Mouse (Mus musculus): ENCODE measurements around the gene Sdf4.

Sdf4 gene

DNA sequence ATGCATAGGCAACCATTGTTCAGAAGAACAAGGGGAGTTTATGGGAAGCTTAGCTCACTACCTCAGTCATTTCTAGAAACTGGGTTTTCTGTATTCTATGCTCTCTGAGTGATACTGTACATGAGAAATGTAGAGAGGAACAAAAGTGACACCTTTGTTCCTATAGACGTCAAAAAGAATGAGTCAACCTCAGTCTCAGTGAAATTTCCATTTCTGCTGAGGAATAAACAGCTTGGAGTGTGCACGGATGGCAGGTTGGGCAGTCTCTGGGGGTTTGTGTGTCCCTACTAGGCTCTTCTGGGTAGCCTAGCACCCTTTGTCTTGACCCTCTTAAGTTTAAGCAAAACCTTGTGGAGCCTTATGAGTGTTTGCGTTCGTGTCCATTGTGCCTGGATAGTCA is 15.7 kb downstream of the Sdf4 start:
- no peak for DNase-seq

DNA sequence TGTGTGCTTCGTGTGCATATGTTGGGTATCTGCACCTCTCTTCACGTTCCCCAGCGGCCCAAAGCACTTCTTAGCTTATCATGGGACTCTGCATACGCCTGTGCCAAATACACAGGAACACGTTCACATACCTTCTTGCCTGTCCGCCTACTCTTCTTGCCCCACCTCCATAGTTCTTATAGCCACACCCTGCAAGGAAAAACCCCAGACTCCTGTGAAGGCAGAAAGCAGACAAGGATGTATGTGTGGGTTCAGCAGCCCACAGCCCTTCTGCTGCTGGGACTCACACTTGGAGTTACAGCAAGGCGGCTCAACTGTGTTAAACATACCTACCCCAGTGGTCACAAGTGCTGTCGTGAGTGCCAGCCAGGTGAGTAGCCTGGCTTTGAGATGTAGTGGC is 21.0 kb downstream of the Sdf4 start, which contains the start of gene Tnfrsf4:
Tnfrsf4 (plus strand) TSS at position 207 of the 400 bp plus-strand sequence.
- no peak for DNase-seq

DNA sequence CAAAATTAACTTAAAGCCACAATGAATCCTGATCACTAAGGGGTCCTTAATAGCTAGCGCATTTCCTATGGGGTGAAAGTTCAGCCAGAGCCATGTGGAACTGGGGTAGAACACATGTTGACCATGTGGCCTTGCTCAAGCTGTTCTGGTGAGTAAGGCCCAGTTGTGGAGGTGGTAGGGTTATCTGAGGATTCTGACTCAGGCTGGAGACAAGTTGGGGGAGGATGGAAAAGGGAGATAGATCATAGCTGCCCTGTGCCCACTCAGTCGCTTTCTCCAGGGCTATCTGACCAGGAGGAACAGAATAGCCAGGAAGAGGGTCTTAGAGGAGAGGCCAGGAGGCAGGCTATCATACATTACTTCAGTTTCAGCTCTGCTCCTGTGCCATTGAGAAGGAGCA is 21.8 kb downstream of the Sdf4 start:
- no peak for DNase-seq

DNA sequence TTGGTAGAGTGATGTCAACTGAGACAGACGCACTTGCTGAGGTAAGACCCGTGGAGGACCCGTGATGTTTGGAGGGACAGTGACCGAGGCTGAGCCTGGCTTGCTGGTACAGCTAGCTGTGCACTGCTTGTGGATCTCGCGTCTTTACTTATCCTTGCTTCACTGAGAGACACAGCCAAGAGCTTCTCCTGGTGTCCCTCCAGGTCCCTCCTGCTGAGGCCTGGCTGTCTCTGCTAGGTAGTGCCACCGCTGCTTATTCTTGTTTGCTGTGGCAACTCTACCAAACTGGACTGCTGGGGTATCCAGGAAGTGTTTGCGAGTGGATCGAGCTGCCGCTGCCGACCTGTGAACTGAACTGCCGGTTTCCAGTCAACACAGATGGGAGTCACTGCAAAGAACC is 27.1 kb downstream of the Sdf4 start:
- DNase-seq: no peak

DNA sequence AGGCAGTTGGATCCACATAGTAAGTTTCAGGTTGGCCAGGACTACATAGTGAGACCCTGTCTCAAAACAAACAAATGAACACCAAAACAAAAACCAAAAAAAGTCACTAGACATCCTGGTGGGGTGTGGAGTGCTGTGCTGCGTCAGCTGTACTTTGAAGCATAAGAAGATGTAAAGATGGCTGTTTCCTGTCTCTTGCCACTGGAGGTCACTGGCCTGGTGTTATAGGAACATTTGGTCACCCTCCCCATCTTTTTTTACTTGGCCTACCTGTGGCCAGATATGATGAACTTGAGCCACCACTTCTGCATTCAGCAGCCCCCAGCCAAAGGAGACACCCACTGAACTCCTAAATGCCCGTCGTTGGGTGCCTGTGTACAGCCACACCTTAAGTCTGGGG is 28.7 kb downstream of the Sdf4 start:
- DNase-seq: no peak

DNA sequence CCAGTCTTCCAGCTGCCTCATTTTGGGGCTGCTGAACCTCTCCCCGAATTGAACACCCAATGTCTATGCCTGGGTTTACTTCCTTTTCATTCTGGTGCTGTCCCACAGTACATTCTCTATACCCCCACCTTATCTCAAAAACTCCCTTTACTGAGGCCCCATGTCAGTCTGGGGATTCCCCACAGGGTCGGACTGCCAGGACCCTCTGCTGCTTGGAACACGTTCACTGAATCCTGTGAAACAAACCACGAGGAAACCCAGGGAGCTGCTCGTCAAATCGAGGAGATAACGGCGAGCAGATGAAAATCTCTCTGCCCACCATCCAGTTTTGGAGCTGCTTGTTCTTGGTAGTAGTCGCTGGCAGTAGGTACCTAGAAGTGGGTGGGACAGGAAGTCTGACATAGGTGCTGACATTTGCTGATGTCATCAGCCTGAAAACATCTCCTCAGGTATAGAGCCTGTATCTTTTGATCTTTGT is 29.3 kb downstream of the Sdf4 start:
- no peak for DNase-seq

DNA sequence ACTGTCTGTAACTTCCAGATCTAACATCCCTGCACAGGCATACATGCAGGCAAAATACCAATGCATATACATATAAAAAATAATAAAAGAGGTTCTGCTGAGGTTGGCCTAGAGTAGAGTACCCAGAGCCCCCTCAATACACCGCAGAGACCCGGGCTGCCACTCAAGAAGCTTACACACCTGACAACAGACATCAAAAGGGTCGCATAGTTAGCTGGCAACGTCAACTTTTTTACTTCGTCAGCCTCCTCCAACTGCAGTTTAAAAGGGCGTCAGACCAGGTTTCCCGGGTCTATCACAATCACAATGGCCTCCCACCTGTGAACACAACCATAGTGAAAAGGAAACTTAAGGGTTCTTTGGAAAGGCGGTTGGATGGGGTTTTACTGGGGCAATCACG is 30.8 kb downstream of the Sdf4 start:
- no peak for DNase-seq

DNA sequence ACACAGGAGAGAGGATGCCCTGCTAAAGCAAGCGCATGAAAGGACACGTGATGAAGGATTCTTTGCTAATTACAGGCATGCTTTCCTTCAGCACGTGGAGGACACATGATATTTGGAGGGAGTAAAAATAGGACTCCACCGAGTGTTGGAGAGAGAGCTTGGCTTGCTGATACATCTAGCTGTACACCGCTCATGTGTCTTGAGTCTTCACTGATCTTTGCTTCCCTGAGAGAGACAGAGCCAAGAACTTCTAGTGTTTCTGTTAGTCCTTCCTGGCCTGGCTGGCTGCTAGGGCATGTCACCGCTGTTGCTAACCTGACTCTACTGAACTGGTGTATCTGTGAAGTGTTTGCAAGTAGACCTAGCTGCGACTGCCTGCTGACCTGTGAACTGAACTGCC is 31.5 kb downstream of the Sdf4 start:
- DNase-seq: no peak

DNA sequence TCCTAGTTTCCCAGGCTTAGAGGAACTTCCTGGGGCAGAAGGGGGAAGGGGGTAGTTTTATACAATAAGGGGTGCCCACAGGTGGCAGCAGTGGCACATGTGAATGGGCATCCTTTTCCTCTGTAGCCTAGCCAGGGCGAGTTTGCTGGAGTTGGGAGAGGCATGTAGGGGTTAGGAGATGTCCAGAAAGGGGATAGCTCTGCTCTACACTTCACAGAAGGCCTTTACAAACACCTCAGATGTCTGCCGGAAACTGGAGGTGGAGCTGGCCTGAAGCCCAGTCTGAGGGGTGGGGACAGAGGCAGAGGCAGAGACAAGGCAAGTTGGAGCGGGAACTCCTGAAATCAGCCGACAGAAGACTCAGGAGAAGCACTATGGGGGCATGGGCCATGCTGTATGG is 33.3 kb downstream of the Sdf4 start, which contains the start of gene Tnfrsf18:
Tnfrsf18 (plus strand) TSS at position 152 of the 400 bp plus-strand sequence.
- DNase-seq: peak; percentile 59

DNA sequence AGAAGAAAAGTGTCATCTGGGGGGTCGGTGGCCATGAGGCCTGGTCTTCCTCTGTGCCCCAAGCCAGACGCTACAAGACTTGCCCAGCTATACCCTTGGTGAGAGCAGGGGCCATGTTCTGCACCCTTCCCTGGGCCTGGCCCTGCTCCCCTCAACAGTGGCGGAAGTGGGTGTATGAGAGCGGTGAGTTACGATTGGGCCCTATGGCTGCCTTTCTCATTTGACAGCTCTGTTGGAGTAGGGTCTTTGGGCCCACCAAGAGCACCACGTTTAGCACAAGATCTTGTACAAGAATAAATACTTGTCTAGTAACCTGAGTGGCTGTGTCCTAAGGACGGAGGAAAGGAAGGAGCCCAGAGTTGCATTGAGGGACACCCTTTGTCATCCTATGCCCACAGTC is 35.9 kb downstream of the Sdf4 start:
- no peak for DNase-seq

DNA sequence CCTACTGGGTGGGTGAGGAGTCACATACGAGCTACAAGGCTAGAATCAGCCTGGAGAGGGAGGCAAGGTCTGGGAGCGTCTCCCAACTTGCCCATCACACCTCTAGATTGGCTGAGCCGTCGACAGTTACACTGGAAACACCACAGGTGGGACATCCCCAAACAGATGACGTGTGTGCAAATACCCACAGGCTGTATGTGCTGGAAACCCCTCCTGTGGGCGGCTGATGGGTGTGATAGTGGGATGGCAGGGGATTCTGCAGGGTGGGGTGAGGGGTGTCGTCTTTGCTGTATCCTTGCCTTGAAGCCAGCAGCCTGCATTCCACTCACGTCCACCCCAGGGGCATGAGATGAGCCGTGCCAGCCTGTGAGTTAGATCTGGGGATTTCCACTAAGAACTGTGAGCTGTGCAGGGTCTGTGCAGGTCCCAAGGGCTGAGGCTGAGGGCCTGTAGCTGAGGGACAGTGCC is 38.0 kb downstream of the Sdf4 start:
- DNase-seq: no peak

DNA sequence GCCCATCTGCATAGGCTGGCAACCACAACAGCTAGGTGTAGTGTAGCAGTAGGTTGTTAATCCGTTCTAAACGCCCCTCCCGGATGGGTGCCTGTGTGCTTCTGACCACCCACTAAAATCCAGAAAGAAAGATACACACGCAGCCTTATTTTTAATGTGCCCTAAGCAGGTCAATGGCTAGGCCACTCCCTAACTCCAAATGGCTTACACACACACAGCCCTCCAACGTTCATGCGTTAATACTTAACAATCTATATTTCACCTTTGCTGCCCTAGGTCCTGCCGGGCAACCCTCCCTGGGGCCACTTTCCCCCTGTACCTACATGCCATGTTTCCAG is 38.6 kb downstream of the Sdf4 start:
- no peak for DNase-seq

DNA sequence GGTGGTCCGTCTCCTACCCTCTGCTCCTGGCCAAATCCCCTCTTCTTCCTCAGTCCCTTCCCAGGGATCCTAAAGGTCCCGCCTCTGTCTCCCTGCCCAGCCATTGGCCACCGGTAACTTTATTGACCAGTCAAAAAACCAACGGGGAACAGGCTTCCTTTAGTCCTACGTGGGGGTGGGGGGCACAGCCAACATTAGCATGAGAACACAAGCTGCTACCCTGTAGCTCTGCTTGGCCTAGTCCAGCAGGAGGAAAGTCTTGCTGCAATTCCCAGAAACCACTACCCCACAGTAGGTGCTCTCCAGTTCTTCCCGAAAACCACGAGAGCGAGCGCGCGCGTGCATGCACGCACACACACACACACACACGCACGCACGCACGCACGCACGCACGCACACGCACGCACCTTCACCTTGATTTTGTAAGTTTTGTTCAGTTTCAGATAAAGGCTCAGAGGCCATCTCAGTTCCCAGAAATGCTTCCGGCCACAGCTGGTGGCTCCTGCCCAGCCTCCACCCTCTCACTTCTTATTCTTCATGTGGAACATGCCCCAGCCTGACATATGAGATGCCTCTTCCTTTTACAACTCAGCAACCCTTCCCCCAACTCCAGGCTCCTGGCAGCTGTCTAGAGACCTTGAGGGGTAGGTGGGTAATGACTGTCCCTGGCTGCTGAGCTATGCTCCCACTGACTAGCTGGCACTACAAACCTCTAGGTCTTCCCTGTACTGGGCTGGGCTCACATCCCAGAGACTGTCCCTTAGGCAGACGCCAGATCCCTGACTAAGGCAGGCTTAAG is 39.1 kb downstream of the Sdf4 start:
- DNase-seq: peak; percentile 82 to 85

DNA sequence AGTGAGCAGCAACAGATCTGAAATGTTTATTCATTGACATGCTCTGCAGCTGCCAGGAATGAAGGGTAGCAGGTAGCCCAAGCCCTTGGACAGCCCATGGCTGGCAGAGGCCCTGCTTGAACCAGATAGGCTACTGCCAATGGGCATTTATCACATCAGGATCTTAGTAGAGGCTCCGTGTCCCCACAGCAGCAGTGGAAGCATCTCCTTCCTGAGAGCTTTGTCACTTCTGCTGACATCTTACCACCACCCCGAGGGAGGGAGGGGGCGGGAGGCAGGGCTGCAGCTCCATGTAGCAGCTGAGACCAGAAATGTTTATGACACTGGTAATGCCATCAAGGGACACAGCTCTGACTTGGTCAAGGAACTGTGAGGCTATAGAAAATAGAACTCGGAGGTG is 40.2 kb downstream of the Sdf4 start:
- DNase-seq: no peak

DNA sequence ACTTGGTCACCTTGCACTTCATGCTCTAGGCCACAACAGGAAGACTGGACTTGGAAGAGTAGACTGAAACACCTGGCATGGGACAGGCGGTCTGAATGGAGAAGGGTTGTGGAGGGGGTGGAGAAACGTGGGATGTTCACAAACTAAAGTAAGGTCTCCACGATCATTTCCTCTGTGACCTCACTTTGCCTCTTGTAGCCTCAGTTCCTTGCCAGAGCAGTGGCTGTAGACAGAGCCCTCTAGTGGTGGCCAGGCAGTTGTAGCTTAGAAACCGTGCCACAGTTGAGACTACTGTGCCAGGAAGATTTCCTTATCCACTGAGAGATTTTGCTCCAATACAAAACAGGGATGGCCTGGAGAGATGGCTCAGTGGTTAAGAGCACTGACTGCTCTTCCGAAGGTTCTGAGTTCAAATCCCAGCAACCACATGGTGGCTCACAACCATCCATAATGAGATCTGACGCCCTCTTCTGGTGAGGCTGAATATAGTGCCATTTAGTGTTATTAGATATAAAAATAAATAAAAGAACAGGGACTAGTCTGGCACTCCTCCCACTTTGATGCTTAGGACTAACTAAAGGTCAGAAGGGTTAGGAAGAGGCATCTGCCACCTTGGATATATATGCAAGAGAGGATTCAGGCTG is 40.9 kb downstream of the Sdf4 start:
- peak; percentile 55 to 66 for DNase-seq

DNA sequence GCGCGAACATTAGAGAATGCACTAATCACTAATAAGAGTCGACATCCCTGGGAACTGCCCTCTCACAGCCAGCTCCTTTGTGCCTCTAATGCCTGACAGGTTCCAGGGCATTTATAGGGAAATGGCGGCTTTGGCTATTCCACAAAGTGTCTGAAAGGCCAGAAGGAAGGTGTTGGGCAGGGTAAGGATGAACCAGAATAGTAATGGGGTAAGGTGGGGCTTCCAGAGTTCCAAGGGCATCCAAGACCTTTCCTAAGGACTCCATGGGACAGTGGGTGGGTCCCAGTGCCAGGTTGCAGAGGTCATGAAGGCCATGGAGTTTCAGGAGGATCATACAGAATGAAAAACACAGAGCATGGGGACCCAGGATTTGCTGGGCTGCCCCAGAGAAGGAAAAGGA is 41.6 kb downstream of the Sdf4 start:
- no peak for DNase-seq

DNA sequence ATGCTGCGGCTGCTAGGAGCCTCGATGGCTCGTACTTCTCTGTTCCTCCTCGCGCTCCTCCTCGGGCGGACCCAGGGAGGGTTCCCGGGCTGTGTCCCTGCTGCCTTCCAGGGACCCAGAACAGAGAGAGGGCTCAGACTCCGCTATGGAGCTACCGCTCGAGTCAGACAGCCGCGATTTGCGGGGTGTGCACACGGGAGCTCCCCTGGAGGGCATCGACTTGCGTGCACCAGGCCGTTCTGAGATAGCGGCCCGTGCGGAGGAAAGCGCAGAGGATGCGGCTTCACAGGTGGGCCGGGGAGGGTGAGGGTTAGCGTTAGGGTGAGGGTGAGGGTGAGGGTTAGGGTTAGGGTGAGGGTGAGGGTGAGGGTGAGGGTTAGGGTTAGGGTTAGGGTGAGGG is 42.2 kb downstream of the Sdf4 start:
- DNase-seq: no peak

DNA sequence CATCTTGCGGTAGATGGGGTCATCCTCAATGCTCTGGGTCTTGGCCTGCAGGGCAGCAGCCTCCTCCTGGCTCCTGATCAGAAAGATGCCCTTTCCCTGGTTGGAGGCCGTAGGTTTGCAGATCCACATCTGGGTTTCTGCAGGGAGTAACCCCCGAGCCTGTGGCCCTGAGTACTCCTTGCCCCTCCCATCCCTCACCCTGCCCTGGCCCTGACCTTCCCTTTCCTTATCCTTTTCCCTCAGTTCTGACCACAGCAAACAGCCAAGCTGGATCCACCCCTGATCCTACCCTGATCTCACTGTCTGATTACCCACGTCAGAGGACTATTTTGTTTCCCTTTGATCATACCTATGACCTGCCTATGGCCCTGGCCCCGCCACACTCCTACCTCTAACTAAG is 52.1 kb downstream of the Sdf4 start:
- no peak for DNase-seq

DNA sequence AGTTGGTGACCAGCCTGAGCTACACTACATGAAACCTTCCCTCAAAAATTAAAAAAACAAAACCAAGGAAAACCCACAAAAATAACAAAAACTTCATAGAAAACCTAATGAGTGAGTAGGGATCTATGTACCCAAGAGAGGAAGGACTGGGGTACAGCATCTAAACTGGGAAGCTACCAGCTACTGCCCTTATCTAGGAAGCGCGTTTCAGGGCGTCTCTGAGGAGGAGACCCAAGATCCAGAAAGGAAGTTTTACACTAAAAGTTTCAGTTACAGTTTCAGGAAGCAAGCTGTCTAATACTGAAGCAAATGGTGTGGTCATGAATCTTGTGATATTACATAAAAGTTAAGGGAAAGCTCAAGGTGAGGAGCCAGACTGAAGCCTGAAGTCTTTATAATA is 57.1 kb downstream of the Sdf4 start:
- DNase-seq: no peak

DNA sequence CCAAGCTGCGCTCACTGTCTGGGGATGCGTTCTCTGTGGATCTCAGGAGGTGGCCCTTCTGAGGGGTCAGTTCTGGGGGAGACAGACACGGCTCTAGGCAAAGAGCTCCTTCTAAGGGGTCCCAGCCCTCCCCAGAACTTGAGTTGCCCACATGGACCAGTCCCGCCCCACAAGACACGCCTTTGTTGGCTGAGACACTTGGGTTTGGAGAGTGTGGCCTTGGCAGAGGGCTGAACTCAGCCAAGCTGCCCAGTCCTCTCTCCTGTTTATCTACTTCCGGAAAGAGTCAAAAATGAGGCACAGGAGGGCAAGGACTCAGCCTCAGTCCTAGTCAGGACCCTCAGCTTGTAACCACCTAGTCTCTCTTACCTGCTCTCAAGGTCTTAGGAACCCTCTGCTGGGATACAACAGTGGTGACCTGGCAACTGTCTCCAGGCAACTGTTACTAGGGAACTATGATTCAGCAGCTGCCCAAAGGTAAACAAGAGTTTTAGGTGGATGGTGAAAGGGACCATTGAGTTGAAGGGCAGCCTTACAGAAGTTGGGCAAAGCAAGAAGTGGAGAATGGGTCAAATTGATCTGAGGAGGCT is 57.8 kb downstream of the Sdf4 start:
- DNase-seq: peak; percentile 52 to 71

DNA sequence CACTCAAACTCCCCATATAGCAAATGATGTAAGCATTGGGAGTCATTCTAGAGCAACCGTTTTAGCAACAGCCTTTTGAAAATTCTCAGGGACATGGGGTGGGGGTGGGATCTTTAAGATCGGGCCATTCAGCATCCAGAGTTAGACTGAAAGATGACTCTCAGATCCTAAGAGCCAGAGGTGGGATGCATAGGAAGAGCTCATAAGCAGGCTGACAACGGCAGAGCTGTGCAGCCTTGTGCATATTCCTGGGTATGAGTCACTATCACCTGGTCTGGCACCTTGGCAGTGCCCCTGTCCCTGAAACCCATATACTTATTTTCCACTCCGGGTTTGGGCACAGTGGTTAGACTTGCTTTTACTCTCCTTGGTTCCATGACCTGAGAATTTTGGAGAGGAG is 60.4 kb downstream of the Sdf4 start:
- DNase-seq: no peak

DNA sequence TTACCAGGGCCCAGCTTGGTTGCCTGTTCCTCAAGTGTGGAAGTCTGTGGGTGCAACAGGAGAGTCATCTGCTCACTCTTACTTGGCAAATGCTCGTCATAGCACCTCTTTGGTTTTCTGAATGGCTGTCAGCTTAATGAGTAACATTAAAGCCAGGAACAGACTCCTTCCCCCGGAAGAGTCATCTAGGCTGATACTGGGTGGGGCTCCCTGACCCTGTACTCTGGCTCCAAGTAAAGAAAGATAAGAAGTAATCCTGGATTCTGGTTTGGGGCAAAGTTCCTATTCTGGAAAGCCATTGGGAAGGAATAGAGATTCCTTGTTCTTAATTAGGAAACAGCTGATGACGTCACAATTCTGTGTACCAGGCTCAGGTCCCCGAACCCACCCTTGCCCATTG is 61.5 kb downstream of the Sdf4 start:
- DNase-seq: no peak

DNA sequence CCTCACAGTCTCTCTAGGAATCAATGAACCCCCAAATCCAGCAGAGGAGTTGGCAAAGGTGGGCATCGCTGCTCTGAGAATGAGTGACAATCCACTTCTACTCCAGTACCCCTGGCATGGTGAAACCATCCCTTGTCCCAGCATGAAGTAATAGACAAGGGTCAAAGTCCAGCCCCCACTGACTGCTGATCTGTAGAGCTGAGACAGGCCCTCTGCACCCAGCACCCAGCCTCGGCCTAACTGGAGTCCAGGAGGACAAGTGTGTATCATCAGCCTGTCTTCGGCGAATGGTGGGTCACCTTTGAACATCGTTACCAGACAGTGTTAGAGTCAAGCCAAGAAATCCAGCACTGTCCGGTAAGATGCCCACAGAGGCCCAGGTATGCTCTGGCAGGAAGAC is 61.9 kb downstream of the Sdf4 start:
- DNase-seq: no peak

DNA sequence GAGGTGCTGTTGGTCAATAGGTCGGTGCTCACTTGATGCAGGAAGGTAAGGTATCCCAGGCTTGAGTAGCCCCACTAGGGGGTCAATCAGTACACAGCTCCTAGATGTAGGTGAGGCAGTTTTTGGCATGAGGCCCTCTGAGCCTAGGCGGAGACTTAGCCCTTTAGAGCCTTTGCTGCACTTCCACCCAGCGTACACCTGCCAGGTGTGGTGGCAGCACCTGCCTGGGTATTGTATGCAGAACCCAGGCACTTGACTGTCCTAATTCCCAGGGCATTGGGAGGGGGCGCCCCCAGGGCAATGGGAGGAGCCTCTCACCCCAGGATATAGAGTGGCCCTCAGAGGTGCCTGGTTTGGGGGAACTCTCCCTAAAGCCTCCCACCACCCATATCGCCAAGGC is 62.5 kb downstream of the Sdf4 start:
- DNase-seq: peak in 1 of 2 experiments; percentile 57
